Mouse (Mus musculus): ENCODE results near the gene Armc2. TPM values are rescaled to one million over a fixed set of nuclear protein-coding genes. Genes with fewer than 3 reads are reported as not detected.

The Armc2 gene
- polyA plus RNA-seq, 1 experiment from 2014 or later = 9.2 TPM

- no peaks in the 10 kb centered on the region for H3K9me3 ChIP-seq (replicated peaks; ENCODE audit: control insufficient read depth, low read length)
- H3K4me1 ChIP-seq (ENCODE audit: control insufficient read depth, insufficient read depth, low read length) = no peaks in the 10 kb centered on the region
- H3K27ac ChIP-seq (ENCODE audit: low read depth, low read length) = no peak overlapping the region
- H3K36me3 ChIP-seq (ENCODE audit: control insufficient read depth, insufficient read depth, low read length) = no peaks in the 10 kb centered on the region
- H3K4me3 ChIP-seq (ENCODE audit: low read depth, low read length) = no peak overlapping the region
- 24% methylated on average over 14 of the region's 14 CpGs for WGBS
- H3K27me3 ChIP-seq (replicated peaks; ENCODE audit: control insufficient read depth, insufficient read depth, low read length) = no peaks in the 10 kb centered on the region
- ATAC-seq = no peak
- H3K4me2 ChIP-seq (ENCODE audit: low read length) = no peak overlapping the region
- DNase-seq (ENCODE audit: low spot score) = no peak
- H3K9ac ChIP-seq (ENCODE audit: low read length) = no peak overlapping the region
Measured at GRCm38 (mm10) chr10:41991364-41992058, 26.7 kb downstream of the Armc2 start.

GRCm38 (mm10) chr10:41990896-41991295, 27.3 kb downstream of the Armc2 start:
- H3K4me1 ChIP-seq (ENCODE audit: control insufficient read depth, insufficient read depth, low read length) = no peaks in the 10 kb centered on the region
- no peaks in the 10 kb centered on the region for H3K27me3 ChIP-seq (replicated peaks; ENCODE audit: control insufficient read depth, insufficient read depth, low read length)
- WGBS = 22% methylated on average over 13 of the region's 13 CpGs
- no peaks in the 10 kb centered on the region for H3K9me3 ChIP-seq (replicated peaks; ENCODE audit: control insufficient read depth, low read length)
- no peak for DNase-seq (ENCODE audit: low spot score)
- H3K4me2 ChIP-seq (ENCODE audit: low read length) = no peak overlapping the region
- H3K27ac ChIP-seq (ENCODE audit: low read depth, low read length) = no peak overlapping the region
- H3K36me3 ChIP-seq (ENCODE audit: control insufficient read depth, insufficient read depth, low read length) = no peaks in the 10 kb centered on the region
- no peak overlapping the region for H3K9ac ChIP-seq (ENCODE audit: low read length)
- H3K4me3 ChIP-seq (ENCODE audit: low read depth, low read length) = no peak overlapping the region
- ATAC-seq = no peak

DNA sequence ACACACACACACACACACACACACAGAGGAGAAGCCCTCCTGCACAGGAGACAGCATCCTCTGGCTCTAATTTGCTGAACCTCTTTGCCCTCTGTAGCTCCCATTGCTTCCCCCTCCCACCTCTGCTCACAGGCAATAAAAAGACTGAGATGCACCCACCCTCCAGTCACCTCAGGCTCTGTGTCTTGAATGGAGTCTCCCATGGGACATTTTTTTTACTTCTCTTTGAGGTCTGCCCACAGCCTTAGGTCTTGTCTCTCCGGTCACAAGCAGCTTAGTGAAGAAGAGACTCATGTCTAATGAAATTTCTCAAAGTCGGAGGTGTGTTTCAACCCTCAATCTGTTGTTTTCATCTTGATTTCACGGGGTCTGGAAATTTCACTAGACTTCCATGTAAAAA, 29.3 kb downstream of the Armc2 start:
- ATAC-seq (no peak), DNase-seq (ENCODE audit: low spot score) (no peak)
- H3K27me3 ChIP-seq (replicated peaks; ENCODE audit: control insufficient read depth, insufficient read depth, low read length) = no peaks in the 10 kb centered on the region
- no peaks in the 10 kb centered on the region for H3K9me3 ChIP-seq (replicated peaks; ENCODE audit: control insufficient read depth, low read length)
- no peaks in the 10 kb centered on the region for H3K36me3 ChIP-seq (ENCODE audit: control insufficient read depth, insufficient read depth, low read length)
- H3K4me3 ChIP-seq (ENCODE audit: low read depth, low read length) = no peak overlapping the region
- H3K4me2 ChIP-seq (ENCODE audit: low read length) = no peak overlapping the region
- H3K4me1 ChIP-seq (ENCODE audit: control insufficient read depth, insufficient read depth, low read length) = no peaks in the 10 kb centered on the region
- no peak overlapping the region for H3K27ac ChIP-seq (ENCODE audit: low read depth, low read length)
- no peak overlapping the region for H3K9ac ChIP-seq (ENCODE audit: low read length)
- WGBS = 91% methylated on average over 3 of the region's 3 CpGs

DNA sequence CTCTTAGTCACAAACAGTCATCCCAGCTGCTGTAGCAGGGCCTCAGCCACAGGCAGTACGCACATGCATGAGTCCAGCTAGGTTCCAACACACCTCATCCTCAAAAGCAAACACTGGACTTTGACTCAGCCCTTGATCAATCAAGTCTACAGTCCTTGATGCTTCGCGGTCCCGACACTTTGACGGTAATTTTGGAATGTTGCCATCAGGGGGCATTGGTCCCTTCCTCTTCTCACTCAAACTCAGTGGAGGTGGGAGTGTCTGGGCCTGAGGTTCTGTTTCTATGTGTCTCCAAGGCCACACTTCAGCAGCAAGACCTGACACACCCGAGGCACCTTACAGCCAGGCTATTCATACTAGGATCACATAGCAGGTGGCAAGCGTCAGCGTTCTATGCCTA, 32.1 kb downstream of the Armc2 start:
- ATAC-seq = no peak
- Histone ChIP-seq H3K27ac (ENCODE audit: low read depth, low read length) (no peak overlapping the region), H3K4me1 (ENCODE audit: control insufficient read depth, insufficient read depth, low read length) (no peaks in the 10 kb centered on the region), H3K9me3 (replicated peaks; ENCODE audit: control insufficient read depth, low read length) (no peaks in the 10 kb centered on the region), H3K4me2 (ENCODE audit: low read length) (no peak overlapping the region), H3K9ac (ENCODE audit: low read length) (no peak overlapping the region), H3K27me3 (replicated peaks; ENCODE audit: control insufficient read depth, insufficient read depth, low read length) (no peaks in the 10 kb centered on the region), H3K36me3 (ENCODE audit: control insufficient read depth, insufficient read depth, low read length) (no peaks in the 10 kb centered on the region), H3K4me3 (ENCODE audit: low read depth, low read length) (no peak overlapping the region)
- no peak for DNase-seq (ENCODE audit: low spot score)
- WGBS = 86% methylated on average over 8 of the region's 8 CpGs

- H3K9me3 ChIP-seq (replicated peaks; ENCODE audit: control insufficient read depth, low read length) = no peaks in the 10 kb centered on the region
- ATAC-seq (no peak), DNase-seq (ENCODE audit: low spot score) (no peak)
- no peaks in the 10 kb centered on the region for H3K27me3 ChIP-seq (replicated peaks; ENCODE audit: control insufficient read depth, insufficient read depth, low read length)
- no peak overlapping the region for H3K9ac ChIP-seq (ENCODE audit: low read length)
- no peaks in the 10 kb centered on the region for H3K36me3 ChIP-seq (ENCODE audit: control insufficient read depth, insufficient read depth, low read length)
- no peak overlapping the region for H3K4me3 ChIP-seq (ENCODE audit: low read depth, low read length)
- H3K4me1 ChIP-seq (ENCODE audit: control insufficient read depth, insufficient read depth, low read length) = no peaks in the 10 kb centered on the region
- H3K4me2 ChIP-seq (ENCODE audit: low read length) = no peak overlapping the region
- H3K27ac ChIP-seq (ENCODE audit: low read depth, low read length) = no peak overlapping the region
- WGBS = 93% methylated on average over 6 of the region's 6 CpGs
Measured at GRCm38 (mm10) chr10:41984221-41984620, 34.0 kb downstream of the Armc2 start.

- H3K9me3 ChIP-seq (replicated peaks; ENCODE audit: control insufficient read depth, low read length) = no peaks in the 10 kb centered on the region
- 72% methylated on average over 7 of the region's 7 CpGs for WGBS
- no peak for ATAC-seq
- H3K9ac ChIP-seq (ENCODE audit: low read length) = no peak overlapping the region
- no peak overlapping the region for H3K4me3 ChIP-seq (ENCODE audit: low read depth, low read length)
- H3K4me1 ChIP-seq (ENCODE audit: control insufficient read depth, insufficient read depth, low read length) = no peaks in the 10 kb centered on the region
- H3K27ac ChIP-seq (ENCODE audit: low read depth, low read length) = no peak overlapping the region
- H3K4me2 ChIP-seq (ENCODE audit: low read length) = no peak overlapping the region
- DNase-seq (ENCODE audit: low spot score) = no peak
- no peaks in the 10 kb centered on the region for H3K27me3 ChIP-seq (replicated peaks; ENCODE audit: control insufficient read depth, insufficient read depth, low read length)
- H3K36me3 ChIP-seq (ENCODE audit: control insufficient read depth, insufficient read depth, low read length) = no peaks in the 10 kb centered on the region
Measured at GRCm38 (mm10) chr10:41982821-41983220, 35.4 kb downstream of the Armc2 start.

DNA sequence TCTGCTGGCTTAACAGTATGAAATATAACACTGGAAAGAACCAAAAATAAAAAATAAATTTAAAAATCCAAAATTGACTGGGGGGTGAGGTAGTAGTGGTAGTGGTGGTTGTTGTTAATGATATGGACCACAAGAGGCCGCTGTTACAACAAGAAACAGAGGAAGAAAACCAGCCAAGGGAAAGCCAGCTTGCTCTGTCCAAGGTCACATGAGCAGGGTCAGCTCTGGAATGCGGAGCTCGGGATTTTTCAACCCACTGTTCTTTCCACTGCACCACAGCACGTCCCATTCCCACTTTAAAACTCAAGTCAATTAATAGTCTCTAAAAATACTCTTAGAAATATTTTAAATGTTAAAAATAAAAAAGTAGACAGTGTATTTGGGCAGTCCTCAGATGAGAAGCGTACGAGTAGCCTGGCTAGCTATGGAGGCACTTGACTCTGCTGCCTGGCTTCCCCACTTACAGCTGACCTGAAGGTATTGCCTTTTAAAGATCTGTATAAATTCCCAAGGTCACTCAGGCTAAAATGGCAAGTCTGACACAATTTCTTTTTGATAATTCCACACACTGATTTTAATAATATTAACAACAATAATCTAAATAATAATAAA, 37.4 kb downstream of the Armc2 start:
- no peaks in the 10 kb centered on the region for H3K4me1 ChIP-seq (ENCODE audit: control insufficient read depth, insufficient read depth, low read length)
- no peak overlapping the region for H3K4me2 ChIP-seq (ENCODE audit: low read length)
- H3K36me3 ChIP-seq (ENCODE audit: control insufficient read depth, insufficient read depth, low read length) = no peaks in the 10 kb centered on the region
- no peak overlapping the region for H3K9ac ChIP-seq (ENCODE audit: low read length)
- ATAC-seq = peak; percentile 72; the same call in 1 of the 2 replicates
- H3K27ac ChIP-seq (ENCODE audit: low read depth, low read length) = no peak overlapping the region
- DNase-seq (ENCODE audit: low spot score) = peak; percentile 79
- WGBS = 27% methylated on average over 6 of the region's 6 CpGs
- H3K9me3 ChIP-seq (replicated peaks; ENCODE audit: control insufficient read depth, low read length) = no peaks in the 10 kb centered on the region
- H3K4me3 ChIP-seq (ENCODE audit: low read depth, low read length) = no peak overlapping the region
- H3K27me3 ChIP-seq (replicated peaks; ENCODE audit: control insufficient read depth, insufficient read depth, low read length) = no peaks in the 10 kb centered on the region

- Histone ChIP-seq H3K9me3 (replicated peaks; ENCODE audit: control insufficient read depth, low read length) (no peaks in the 10 kb centered on the region), H3K4me2 (ENCODE audit: low read length) (no peak overlapping the region), H3K4me3 (ENCODE audit: low read depth, low read length) (no peak overlapping the region), H3K27ac (ENCODE audit: low read depth, low read length) (no peak overlapping the region), H3K9ac (ENCODE audit: low read length) (no peak overlapping the region), H3K36me3 (ENCODE audit: control insufficient read depth, insufficient read depth, low read length) (no peaks in the 10 kb centered on the region), H3K27me3 (replicated peaks; ENCODE audit: control insufficient read depth, insufficient read depth, low read length) (no peaks in the 10 kb centered on the region), H3K4me1 (ENCODE audit: control insufficient read depth, insufficient read depth, low read length) (no peaks in the 10 kb centered on the region)
- 82% methylated on average over 7 of the region's 7 CpGs for WGBS
- DNase-seq (ENCODE audit: low spot score) = no peak
- no peak for ATAC-seq
Measured at GRCm38 (mm10) chr10:41978403-41979234, 39.6 kb downstream of the Armc2 start.

DNA sequence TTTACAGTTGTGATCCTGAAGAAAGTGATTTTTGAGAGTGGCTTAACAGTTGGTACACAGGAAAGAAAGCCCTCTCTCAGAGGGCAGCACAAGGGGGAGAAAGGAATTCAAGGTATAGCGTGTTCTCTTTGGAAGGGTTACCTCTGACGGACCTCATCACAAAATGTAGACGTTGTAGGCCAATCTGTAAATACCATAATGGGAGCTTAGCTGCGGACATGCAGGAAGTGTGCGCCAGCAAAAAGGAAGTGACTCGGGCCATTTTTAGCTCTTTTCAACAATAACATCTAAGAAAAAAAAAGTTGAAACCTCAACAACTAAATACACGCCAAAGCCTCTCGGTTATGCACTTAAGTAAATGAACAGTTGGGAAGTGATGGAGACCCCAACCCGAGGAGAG, 45.6 kb downstream of the Armc2 start:
- H3K4me2 ChIP-seq (ENCODE audit: low read length) = no peak overlapping the region
- WGBS = 82% methylated on average over 9 of the region's 9 CpGs
- H3K9ac ChIP-seq (ENCODE audit: low read length) = no peak overlapping the region
- H3K27me3 ChIP-seq (replicated peaks; ENCODE audit: control insufficient read depth, insufficient read depth, low read length) = no peaks in the 10 kb centered on the region
- H3K27ac ChIP-seq (ENCODE audit: low read depth, low read length) = no peak overlapping the region
- no peak for ATAC-seq
- H3K4me1 ChIP-seq (ENCODE audit: control insufficient read depth, insufficient read depth, low read length) = no peaks in the 10 kb centered on the region
- H3K36me3 ChIP-seq (ENCODE audit: control insufficient read depth, insufficient read depth, low read length) = no peaks in the 10 kb centered on the region
- H3K9me3 ChIP-seq (replicated peaks; ENCODE audit: control insufficient read depth, low read length) = no peaks in the 10 kb centered on the region
- H3K4me3 ChIP-seq (ENCODE audit: low read depth, low read length) = no peak overlapping the region
- no peak for DNase-seq (ENCODE audit: low spot score)
